Mouse (Mus musculus) forebrain, embryonic 13.5 days (tissue): Measurements from ENCODE around the gene Ifne. TPM values are rescaled to one million over a fixed set of nuclear protein-coding genes. Genes with fewer than 3 reads are reported as not detected.
"Not testable (repeated sequence)": the region's sequence is repeated elsewhere in the genome, so short reads cannot be mapped to it uniquely, and the experiment has no call there.

Source experiments
- ATAC-seq: fragments of 200-750 bp; cut with Nextera tagmentation; 2 replicates; pipeline ENCODE4 v1.8.0; 2017
- H3K27ac ChIP-seq: fragments of 300-500 bp; sonication (generic); 2 replicates; pipeline ENCODE4 v1.5.1; 2015; ENCODE audit warnings: inconsistent platforms, mild to moderate bottlenecking, moderate library complexity
- H3K27me3 ChIP-seq: fragments of 300-500 bp; sonication (generic); 2 replicates; pipeline ENCODE4 v1.6.1; 2015; ENCODE audit warnings: mild to moderate bottlenecking, inconsistent platforms
- H3K36me3 ChIP-seq: fragments of 300-500 bp; sonication (generic); 2 replicates; pipeline ENCODE4 v1.6.1; 2015; ENCODE audit warnings: mild to moderate bottlenecking, inconsistent platforms; ENCODE audit not compliant: poor library complexity, severe bottlenecking
- H3K4me1 ChIP-seq: fragments of 300-500 bp; sonication (generic); 2 replicates; pipeline ENCODE4 v1.6.1; 2015; ENCODE audit warnings: inconsistent platforms
- H3K4me2 ChIP-seq: fragments of 300-500 bp; sonication (generic); 2 replicates; pipeline ENCODE4 v1.6.1; 2015; ENCODE audit warnings: inconsistent platforms, mild to moderate bottlenecking, moderate library complexity
- H3K4me3 ChIP-seq: fragments of 300-500 bp; sonication (generic); 2 replicates; pipeline ENCODE4 v1.5.1; 2015; ENCODE audit warnings: mild to moderate bottlenecking, inconsistent platforms
- H3K9ac ChIP-seq: fragments of 300-500 bp; sonication (generic); 2 replicates; pipeline ENCODE4 v1.6.1; 2015; ENCODE audit warnings: mild to moderate bottlenecking, inconsistent platforms
- H3K9me3 ChIP-seq: fragments of 300-500 bp; sonication (generic); replicated peaks from 2 replicates; pipeline ENCODE4 v1.6.1; 2016; ENCODE audit warnings: inconsistent platforms
- WGBS: fragments of 180-500 bp; shearing (Covaris S2); methylation state at CpG from one replicate; pipeline ENCODE4 v1.1.7; 2015; 5-methylcytosine and 5-hydroxymethylcytosine counted together
- polyA plus RNA-seq: library from polyadenylated mRNA; unstranded; fragments of >200 nt; fragmentation: Nextera tagmentation; extraction: Ambion mirVana; gene quantifications from 2 replicates; pipeline ENCODE4 v1.2.1, GENCODE M21; 2015

Ifne gene
- polyA plus RNA-seq, 1 experiment from 2014 or later: not detected

- Histone ChIP-seq H3K4me2 (no peak overlapping the region), H3K36me3 (no peaks in the 10 kb centered on the region), H3K4me3 (no peak overlapping the region), H3K9ac (no peak overlapping the region), H3K4me1 (peaks cover 14% of the 10 kb centered on the region), H3K27ac (no peak overlapping the region), H3K27me3 (peaks cover 14% of the 10 kb centered on the region; the same call in 1 of the 2 replicates), H3K9me3 (no peaks in the 10 kb centered on the region)
- 77% methylated on average over 9 of the region's 9 CpGs for WGBS
- no peak for ATAC-seq
These were observed 15.4 kb downstream of the Ifne start for GRCm38 (mm10) chr4:88864599-88864998.

- Histone ChIP-seq H3K9ac (no peak overlapping the region), H3K36me3 (no peaks in the 10 kb centered on the region), H3K27me3 (peaks cover 14% of the 10 kb centered on the region; the same call in 1 of the 2 replicates), H3K4me2 (no peak overlapping the region), H3K9me3 (no peaks in the 10 kb centered on the region), H3K4me3 (no peak overlapping the region), H3K4me1 (peaks cover 14% of the 10 kb centered on the region), H3K27ac (no peak overlapping the region)
- no peak for ATAC-seq
- WGBS: 3% methylated on average over 7 of the region's 7 CpGs
These were observed 16.7 kb downstream of the Ifne start for GRCm38 (mm10) chr4:88863309-88863708.

GRCm38 (mm10) chr4:88859214-88859613, 20.8 kb downstream of the Ifne start:
- Histone ChIP-seq H3K27me3 (peaks cover 5% of the 10 kb centered on the region; the same call in 1 of the 2 replicates), H3K27ac (no peak overlapping the region), H3K4me1 (peaks cover 6% of the 10 kb centered on the region; the same call in 1 of the 2 replicates), H3K9ac (no peak overlapping the region), H3K4me2 (no peak overlapping the region), H3K36me3 (no peaks in the 10 kb centered on the region), H3K9me3 (no peaks in the 10 kb centered on the region), H3K4me3 (no peak overlapping the region)
- ATAC-seq: no peak

- Histone ChIP-seq H3K4me3 (no peak overlapping the region), H3K9me3 (no peaks in the 10 kb centered on the region), H3K4me1 (peaks cover 8% of the 10 kb centered on the region), H3K27me3 (no peaks in the 10 kb centered on the region), H3K9ac (no peak overlapping the region), H3K36me3 (no peaks in the 10 kb centered on the region), H3K27ac (peak overlapping the region; percentile 61), H3K4me2 (no peak overlapping the region)
- 7% methylated on average over 4 of the region's 4 CpGs for WGBS
- peak; percentile 88 for ATAC-seq
These were observed 28.8 kb downstream of the Ifne start for GRCm38 (mm10) chr4:88851026-88851763.

GRCm38 (mm10) chr4:88849698-88850097, 30.3 kb downstream of the Ifne start, which contains the start of gene Ifna1:
TSS of gene Ifna1 (plus strand) at chr4:88850087.
- Histone ChIP-seq H3K4me1 (peaks cover 8% of the 10 kb centered on the region), H3K4me2 (no peak within 1 kb of the TSS), H3K9me3 (no peaks in the 10 kb centered on the region), H3K27me3 (no peaks in the 10 kb centered on the region), H3K9ac (no peak within 1 kb of the TSS), H3K27ac (no peak within 1 kb of the TSS), H3K36me3 (no peaks in the 10 kb centered on the region), H3K4me3 (no peak within 1 kb of the TSS)
- ATAC-seq: no peak
- 48% methylated on average over 1 of the region's 1 CpGs for WGBS

GRCm38 (mm10) chr4:88845334-88845733, 34.7 kb downstream of the Ifne start:
- no peak for ATAC-seq
- Histone ChIP-seq H3K4me3 (no peak overlapping the region), H3K36me3 (no peaks in the 10 kb centered on the region), H3K4me1 (no peaks in the 10 kb centered on the region), H3K27me3 (no peaks in the 10 kb centered on the region), H3K9me3 (no peaks in the 10 kb centered on the region), H3K4me2 (no peak overlapping the region), H3K27ac (no peak overlapping the region), H3K9ac (no peak overlapping the region)
- WGBS: 64% methylated on average over 2 of the region's 2 CpGs

- H3K27ac ChIP-seq: no peak within 1 kb of the TSS
- H3K4me1 ChIP-seq: no peaks in the 10 kb centered on the region
- H3K36me3 ChIP-seq: no peaks in the 10 kb centered on the region
- H3K27me3 ChIP-seq: no peaks in the 10 kb centered on the region
- H3K9ac ChIP-seq: no peak within 1 kb of the TSS
- WGBS: 31% methylated on average over 2 of the region's 2 CpGs
- H3K9me3 ChIP-seq: no peaks in the 10 kb centered on the region
- H3K4me3 ChIP-seq: no peak within 1 kb of the TSS
- ATAC-seq: no peak
- no peak within 1 kb of the TSS for H3K4me2 ChIP-seq
These were observed 38.5 kb downstream of the Ifne start, which contains the start of gene Ifna4 for GRCm38 (mm10) chr4:88841438-88841911. TSS of gene Ifna4 (plus strand) at chr4:88841861.

- no peak overlapping the region for H3K27ac ChIP-seq
- no peaks in the 10 kb centered on the region for H3K4me1 ChIP-seq
- no peaks in the 10 kb centered on the region for H3K27me3 ChIP-seq
- no peak overlapping the region for H3K4me2 ChIP-seq
- H3K4me3 ChIP-seq: no peak overlapping the region
- 69% methylated on average over 3 of the region's 3 CpGs for WGBS
- no peaks in the 10 kb centered on the region for H3K36me3 ChIP-seq
- no peaks in the 10 kb centered on the region for H3K9me3 ChIP-seq
- no peak overlapping the region for H3K9ac ChIP-seq
- ATAC-seq: no peak
These were observed 39.9 kb downstream of the Ifne start for GRCm38 (mm10) chr4:88840058-88840457.

- no peaks in the 10 kb centered on the region for H3K9me3 ChIP-seq
- H3K27ac ChIP-seq: no peak overlapping the region
- 43% methylated on average over 3 of the region's 3 CpGs for WGBS
- H3K36me3 ChIP-seq: no peaks in the 10 kb centered on the region
- no peak overlapping the region for H3K4me3 ChIP-seq
- H3K9ac ChIP-seq: no peak overlapping the region
- H3K27me3 ChIP-seq: no peaks in the 10 kb centered on the region
- no peak overlapping the region for H3K4me2 ChIP-seq
- H3K4me1 ChIP-seq: no peaks in the 10 kb centered on the region
- ATAC-seq: no peak
These were observed 41.2 kb downstream of the Ifne start for GRCm38 (mm10) chr4:88838828-88839227.

- not testable (repeated sequence) for H3K27me3 ChIP-seq, H3K4me3 ChIP-seq, H3K9ac ChIP-seq, H3K4me1 ChIP-seq, H3K9me3 ChIP-seq, ATAC-seq, H3K36me3 ChIP-seq, H3K4me2 ChIP-seq, H3K27ac ChIP-seq
- 81% methylated on average over 1 of the region's 1 CpGs for WGBS
These were observed 44.8 kb downstream of the Ifne start, which contains the start of gene Ifna5 for GRCm38 (mm10) chr4:88835225-88835624. TSS of gene Ifna5 (plus strand) at chr4:88835525.

- Histone ChIP-seq H3K4me1 (no peaks in the 10 kb centered on the region), H3K27me3 (no peaks in the 10 kb centered on the region), H3K9ac (no peak overlapping the region), H3K9me3 (no peaks in the 10 kb centered on the region), H3K27ac (no peak overlapping the region), H3K4me3 (no peak overlapping the region), H3K36me3 (no peaks in the 10 kb centered on the region), H3K4me2 (no peak overlapping the region)
- WGBS: 23% methylated on average over 4 of the region's 4 CpGs
- ATAC-seq: no peak
These were observed 49.5 kb downstream of the Ifne start for GRCm38 (mm10) chr4:88830523-88830922.
